ENCODE assay signal across 21 mouse cellular contexts in the genomic region with DNA sequence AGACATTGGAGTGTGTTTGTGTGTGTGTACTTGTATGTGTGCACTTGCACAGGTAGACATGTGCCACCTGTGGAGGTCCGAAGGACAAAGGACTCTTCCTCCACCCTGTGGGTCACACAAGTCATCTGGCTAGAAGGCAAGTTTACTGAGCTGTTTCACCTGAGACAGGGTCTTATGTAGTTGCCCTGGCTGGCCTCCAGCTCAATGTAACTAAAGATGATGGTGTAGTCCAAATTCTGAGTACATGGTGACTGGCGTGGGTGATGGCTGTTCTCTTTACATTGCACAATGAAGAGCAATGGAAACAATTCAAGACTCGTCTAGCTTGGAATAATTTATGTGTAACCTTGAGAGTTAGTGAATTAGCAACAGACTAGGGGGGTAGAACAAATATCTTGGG. TPM values are rescaled to one million over a fixed set of nuclear protein-coding genes. Genes with fewer than 3 reads are reported as not detected.
A peak's percentile ranks its signal among the peaks of the same experiment; 100 is the strongest.
DNase-seq lines count a peak whose midpoint lies in the region; ATAC-seq and TF ChIP-seq lines count a peak whose summit lies in the region.
"Had no signal": no experiment of that assay in that cellular context is flagged by ENCODE, and none has a peak within 500 bp of the region (broad histone marks: within the 10 kb centered on the region; RNA-seq: fewer than 3 reads in every experiment).

No protein-coding gene starts in this region.

- 61% methylated on average over 3 of the region's 3 CpGs for WGBS in kidney, embryonic 15.5 days
- 66% methylated on average over 3 of the region's 3 CpGs for WGBS in liver, embryonic 14.5 days (ENCODE audit: insufficient replicate concordance)
- 63% methylated on average over 3 of the region's 3 CpGs for WGBS in midbrain, embryonic 13.5 days

- H3K79me2 ChIP-seq in MEL (ENCODE audit: control insufficient read depth, insufficient read depth, low read length, poor library complexity), result peaks cover 14% of the 10 kb centered on the region

- H3K9me3 ChIP-seq in kidney, embryonic 15.5 days (replicated peaks), result no peaks in the 10 kb centered on the region
- no peaks in the 10 kb centered on the region for H3K9me3 ChIP-seq in MEL (replicated peaks; ENCODE audit: insufficient read depth, low read length)
- no peaks in the 10 kb centered on the region for H3K9me3 ChIP-seq in liver, embryonic 14.5 days (ENCODE audit: control insufficient read depth, low read length)
- H3K9me3 ChIP-seq in midbrain, embryonic 13.5 days, result no peaks in the 10 kb centered on the region
- H3K9me3 ChIP-seq: forebrain, embryonic 13.5 days; G1E; neural tube, embryonic 12.5 days had no signal

- no peak overlapping the region for H3K9ac ChIP-seq in kidney, embryonic 15.5 days
- 0 out of 2 replicates have a peak overlapping the region, but pooled peaks have one; percentile 4 for H3K9ac ChIP-seq in MEL (ENCODE audit: control insufficient read depth, low read depth, low read length, poor library complexity, severe bottlenecking)
- no peak overlapping the region for H3K9ac ChIP-seq in liver, embryonic 14.5 days (replicated peaks)
- H3K9ac ChIP-seq in midbrain, embryonic 13.5 days (replicated peaks), result no peak overlapping the region
- H3K9ac ChIP-seq: neural tube, embryonic 12.5 days had no signal

- H3K27ac ChIP-seq in kidney, embryonic 15.5 days, result peak overlapping the region; percentile 87; the same call in 1 of the 2 replicates
- no peak overlapping the region for H3K27ac ChIP-seq in MEL (ENCODE audit: control insufficient read depth, low read depth, low read length)
- H3K27ac ChIP-seq in liver, embryonic 14.5 days, result no peak overlapping the region
- H3K27ac ChIP-seq in midbrain, embryonic 13.5 days, result no peak overlapping the region

- no peak overlapping the region for H3K4me2 ChIP-seq in kidney, embryonic 15.5 days
- peak overlapping the region; percentile 81 for H3K4me2 ChIP-seq in liver, embryonic 14.5 days (ENCODE audit: low read depth)
- H3K4me2 ChIP-seq in midbrain, embryonic 13.5 days (replicated peaks), result no peak overlapping the region

- TF ChIP-seq RAD21 in MEL (IDR thresholded peaks at IDR 0.05; ENCODE audit: low read depth, low read length), result no peak

- H3K4me3 ChIP-seq in kidney, embryonic 15.5 days (replicated peaks), result no peak overlapping the region
- H3K4me3 ChIP-seq in MEL (ENCODE audit: control insufficient read depth in 1 of 2, insufficient read depth in 1 of 2, low read depth in 2 of 2, low read length in 2 of 2), result no peak overlapping the region; a peak in 1 of 4 replicates
- no peak overlapping the region for H3K4me3 ChIP-seq in liver, embryonic 14.5 days (ENCODE audit: insufficient read depth in 1 of 2, low read depth in 2 of 2, low read length in 2 of 2)
- no peak overlapping the region for H3K4me3 ChIP-seq in midbrain, embryonic 13.5 days (replicated peaks)

- TF ChIP-seq CTCF in MEL (IDR thresholded peaks at IDR 0.05 in 2 of 3, conservative IDR thresholded peaks at IDR 0.05 in 1 of 3; ENCODE audit: control insufficient read depth in 1 of 3, insufficient read depth in 1 of 3, low read depth in 2 of 3, low read length in 3 of 3, poor library complexity in 1 of 3, severe bottlenecking in 1 of 3), result no peak
- no peak for TF ChIP-seq CTCF in liver, embryonic 14.5 days (IDR thresholded peaks at IDR 0.05; ENCODE audit: low read depth)

- H3K4me1 ChIP-seq in kidney, embryonic 15.5 days, result peaks cover 37% of the 10 kb centered on the region
- H3K4me1 ChIP-seq in MEL (ENCODE audit: control insufficient read depth in 1 of 2, insufficient read depth in 2 of 2, low read length in 2 of 2), result peaks cover 2 to 14% of the 10 kb centered on the region in 2 experiments
- H3K4me1 ChIP-seq in liver, embryonic 14.5 days (replicated peaks; ENCODE audit: control insufficient read depth in 2 of 2, insufficient read depth in 2 of 2, low read length in 1 of 2), result peaks cover 17 to 28% of the 10 kb centered on the region in 2 experiments
- peaks cover 27% of the 10 kb centered on the region for H3K4me1 ChIP-seq in midbrain, embryonic 13.5 days (replicated peaks)

- H3K36me3 ChIP-seq in kidney, embryonic 15.5 days, result peaks cover 47% of the 10 kb centered on the region
- H3K36me3 ChIP-seq in MEL (ENCODE audit: control insufficient read depth in 1 of 2, insufficient read depth in 2 of 2, low read length in 2 of 2), result peaks cover 0 to 13% of the 10 kb centered on the region in 2 experiments
- peaks cover 42% of the 10 kb centered on the region for H3K36me3 ChIP-seq in liver, embryonic 14.5 days (replicated peaks; ENCODE audit: control insufficient read depth, insufficient read depth, low read depth)
- H3K36me3 ChIP-seq in midbrain, embryonic 13.5 days, result peaks cover 22% of the 10 kb centered on the region; the same call in 1 of the 2 replicates

- DNase-seq in cerebellum, adult 8-10 months, result peak; percentile 28
- no peak for DNase-seq in cerebellum, postnatal 36 days
- no peak for DNase-seq in kidney, postnatal 36 days
- DNase-seq in MEL (ENCODE audit: low read depth, low spot score) (peak; percentile 50), adipocyte (ENCODE audit: low spot score) (no peak)
- no peak for DNase-seq in liver, embryonic 14.5 days (ENCODE audit: low read depth in 3 of 3, low spot score in 3 of 3)
- DNase-seq: B cell, adult 2 months; heart, postnatal 36 days; lung, postnatal 36 days; midbrain, embryonic 14.5 days; right cerebral cortex, postnatal 4 days; thymus, postnatal 14 days had no signal

- no peak for ATAC-seq in kidney, embryonic 15.5 days (replicated peaks; ENCODE audit: low FRiP score)
- ATAC-seq in liver, embryonic 14.5 days (ENCODE audit: insufficient read depth), result no peak
- no peak for ATAC-seq in midbrain, embryonic 13.5 days

- TF ChIP-seq EP300 in MEL (IDR thresholded peaks at IDR 0.05; ENCODE audit: low read depth in 1 of 2, low read length in 2 of 2), result no peak
- TF ChIP-seq EP300 in liver, embryonic 14.5 days (IDR thresholded peaks at IDR 0.05; ENCODE audit: low read depth), result no peak

- TF ChIP-seq POLR2A in MEL (IDR thresholded peaks at IDR 0.05; ENCODE audit: control insufficient read depth in 1 of 2, insufficient read depth in 1 of 2, low read depth in 1 of 2, low read length in 2 of 2, poor library complexity in 1 of 2), result no peak

- no peaks in the 10 kb centered on the region for H3K27me3 ChIP-seq in kidney, embryonic 15.5 days
- no peaks in the 10 kb centered on the region for H3K27me3 ChIP-seq in MEL (ENCODE audit: control insufficient read depth in 1 of 2, insufficient read depth in 2 of 2, low read length in 2 of 2)
- H3K27me3 ChIP-seq in liver, embryonic 14.5 days (ENCODE audit: control insufficient read depth, insufficient read depth, low read length), result no peaks in the 10 kb centered on the region
- H3K27me3 ChIP-seq in midbrain, embryonic 13.5 days, result no peaks in the 10 kb centered on the region
- H3K27me3 ChIP-seq: forebrain, embryonic 13.5 days; neural tube, embryonic 12.5 days had no signal

TF ChIP-seq in MEL, 35 proteins besides CTCF, POLR2A, EP300 and RAD21 (continues in another document):
- TF ChIP-seq NELFE (IDR thresholded peaks at IDR 0.05; ENCODE audit: low read depth, low read length) (no peak), MYB (IDR thresholded peaks at IDR 0.05; ENCODE audit: low read depth, low read length) (no peak)

RNA-seq across cellular contexts. Expression of a gene that starts 1.4 kb away (rescaled TPM):
- polyA plus RNA-seq in kidney, embryonic 15.5 days (2015; fragmentation: Nextera tagmentation; extraction: Ambion mirVana), result 32.3 and 34.3 TPM in 2 replicates
- total RNA-seq in MEL (2012; rRNA removed), result 9.1 and 12.5 TPM in 2 replicates
- 10 to 100 TPM in 1 of 2 experiments, not detected in 1; 27.5 TPM for polyA plus RNA-seq in MEL (2012; ENCODE audit: insufficient read depth in 1 of 2, insufficient read length in 2 of 2, low read depth in 1 of 2, low replicate concordance in 2 of 2, missing spikeins in 1 of 2)
- polyA plus RNA-seq in liver, embryonic 14.5 days (2012; rRNA removed), result 4.2 and 4.6 TPM in 2 replicates
- polyA plus RNA-seq in liver, embryonic 14.5 days (2014; fragmentation: Nextera tagmentation; extraction: Ambion mirVana), result 4.5 and 6.3 TPM in 2 replicates
- polyA plus RNA-seq in midbrain, embryonic 13.5 days (2015; fragmentation: Nextera tagmentation; extraction: Ambion mirVana), result 62.1 and 77.3 TPM in 2 replicates

RNA-seq across cellular contexts. Expression of a gene that starts 21.3 kb away (rescaled TPM):
- polyA plus RNA-seq in kidney, embryonic 15.5 days (2015; fragmentation: Nextera tagmentation; extraction: Ambion mirVana), result 162 and 175 TPM in 2 replicates
- 185 and 201 TPM in 2 replicates for total RNA-seq in MEL (2012; rRNA removed)
- 100 to 1,000 TPM; 115 to 133 TPM for polyA plus RNA-seq in MEL (2012; ENCODE audit: insufficient read depth in 1 of 2, insufficient read length in 2 of 2, low read depth in 1 of 2, low replicate concordance in 2 of 2, missing spikeins in 1 of 2)
- 72.6 and 86.2 TPM in 2 replicates for polyA plus RNA-seq in liver, embryonic 14.5 days (2012; rRNA removed)
- polyA plus RNA-seq in liver, embryonic 14.5 days (2014; fragmentation: Nextera tagmentation; extraction: Ambion mirVana), result 76.0 and 90.8 TPM in 2 replicates
- 59.9 and 62.8 TPM in 2 replicates for polyA plus RNA-seq in midbrain, embryonic 13.5 days (2015; fragmentation: Nextera tagmentation; extraction: Ambion mirVana)

RNA-seq across cellular contexts. Expression of a gene that starts 24.3 kb away (rescaled TPM):
- polyA plus RNA-seq in kidney, embryonic 15.5 days (2015; fragmentation: Nextera tagmentation; extraction: Ambion mirVana), result 0.31 TPM in 1 of 2 replicates, not detected in the other
- not detected in 2 replicates for total RNA-seq in MEL (2012; rRNA removed)
- polyA plus RNA-seq in MEL (2012; ENCODE audit: insufficient read depth in 1 of 2, insufficient read length in 2 of 2, low read depth in 1 of 2, low replicate concordance in 2 of 2, missing spikeins in 1 of 2), result not detected
- not detected in 2 replicates for polyA plus RNA-seq in liver, embryonic 14.5 days (2012; rRNA removed)
- polyA plus RNA-seq in liver, embryonic 14.5 days (2014; fragmentation: Nextera tagmentation; extraction: Ambion mirVana), result not detected in 2 replicates
- polyA plus RNA-seq in midbrain, embryonic 13.5 days (2015; fragmentation: Nextera tagmentation; extraction: Ambion mirVana), result not detected in 2 replicates
- total RNA-seq: adrenal gland, postnatal 4 days; G1E; gastrocnemius, adult 18-20 months; heart, postnatal 36 days; layer of hippocampus, postnatal 25 days had no signal
- polyA plus RNA-seq: forebrain, embryonic 13.5 days; G1E; limb, embryonic 11.5 days; midbrain, embryonic 14.5 days; neural tube, embryonic 12.5 days had no signal

RNA-seq across cellular contexts. Expression of a gene that starts 31.7 kb away (rescaled TPM):
- 68.9 and 77.4 TPM in 2 replicates for polyA plus RNA-seq in kidney, embryonic 15.5 days (2015; fragmentation: Nextera tagmentation; extraction: Ambion mirVana)
- total RNA-seq in MEL (2012; rRNA removed), result 6.6 and 7.6 TPM in 2 replicates
- 10 to 100 TPM in 1 of 2 experiments, not detected in 1; 13.1 TPM for polyA plus RNA-seq in MEL (2012; ENCODE audit: insufficient read depth in 1 of 2, insufficient read length in 2 of 2, low read depth in 1 of 2, low replicate concordance in 2 of 2, missing spikeins in 1 of 2)
- 7.4 and 9.2 TPM in 2 replicates for polyA plus RNA-seq in liver, embryonic 14.5 days (2012; rRNA removed)
- polyA plus RNA-seq in liver, embryonic 14.5 days (2014; fragmentation: Nextera tagmentation; extraction: Ambion mirVana), result 24.2 and 27.2 TPM in 2 replicates
- 14.8 and 16.7 TPM in 2 replicates for polyA plus RNA-seq in midbrain, embryonic 13.5 days (2015; fragmentation: Nextera tagmentation; extraction: Ambion mirVana)

RNA-seq across cellular contexts. Expression of a gene that starts 47.8 kb away (rescaled TPM):
- 6.0 and 6.2 TPM in 2 replicates for polyA plus RNA-seq in kidney, embryonic 15.5 days (2015; fragmentation: Nextera tagmentation; extraction: Ambion mirVana)
- total RNA-seq in MEL (2012; rRNA removed), result 3.5 and 4.6 TPM in 2 replicates
- polyA plus RNA-seq in MEL (2012; ENCODE audit: insufficient read depth in 1 of 2, insufficient read length in 2 of 2, low read depth in 1 of 2, low replicate concordance in 2 of 2, missing spikeins in 1 of 2), result 1 to 10 TPM in 1 of 2 experiments, not detected in 1; 8.7 TPM
- 4.9 and 6.8 TPM in 2 replicates for polyA plus RNA-seq in liver, embryonic 14.5 days (2012; rRNA removed)
- 3.4 and 3.8 TPM in 2 replicates for polyA plus RNA-seq in liver, embryonic 14.5 days (2014; fragmentation: Nextera tagmentation; extraction: Ambion mirVana)
- polyA plus RNA-seq in midbrain, embryonic 13.5 days (2015; fragmentation: Nextera tagmentation; extraction: Ambion mirVana), result 1.0 and 1.3 TPM in 2 replicates

Comparison
In these comparisons a context has a peak if more than half of its experiments do, and no peak if none do; other contexts are left out.
1. DNase-seq: peak in cerebellum, adult 8-10 months (single experiment) and MEL (single experiment); none in cerebellum, postnatal 36 days (0 of 2), kidney, postnatal 36 days (0 of 2), liver, embryonic 14.5 days (0 of 3) and adipocyte (single experiment).